Mouse (Mus musculus) inflammation-experienced regulatory T-cells, adult 6 months (primary cell): ENCODE data around the gene Unc5c. TPM values are rescaled to one million over a fixed set of nuclear protein-coding genes. Genes with fewer than 3 reads are reported as not detected.

Experiments
- ATAC-seq: one replicate; pipeline ENCODE4 v1.8.0; 2017
- polyA plus RNA-seq, 3 experiments: library from polyadenylated mRNA; unstranded; fragments of 100-300 nt; shearing (Covaris generic); gene quantifications; one replicate each; pipeline ENCODE4 v1.2.1; 2017

Unc5c gene
- polyA plus RNA-seq, 3 experiments from 2014 or later, result not detected

DNA sequence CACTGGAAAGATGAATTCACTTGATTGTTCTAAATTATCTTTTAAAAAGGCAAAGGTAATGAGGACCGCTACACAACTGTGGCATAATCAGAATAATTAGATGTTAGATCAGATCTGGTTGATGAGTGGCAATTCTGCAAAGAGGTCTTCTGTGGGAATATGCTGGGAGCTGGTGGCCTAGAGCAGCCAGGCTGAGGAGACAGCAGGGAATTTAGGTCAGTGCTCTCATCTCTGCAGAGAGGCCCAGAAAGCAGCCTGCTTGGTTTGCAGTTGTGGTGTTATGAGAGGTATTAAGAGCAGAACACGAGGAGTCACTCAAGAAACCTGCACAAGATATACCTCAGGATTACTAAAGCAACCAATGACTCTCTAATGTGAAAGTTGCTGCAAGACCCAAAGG, 133.9 kb downstream of the Unc5c start:
- ATAC-seq, result no peak

DNA sequence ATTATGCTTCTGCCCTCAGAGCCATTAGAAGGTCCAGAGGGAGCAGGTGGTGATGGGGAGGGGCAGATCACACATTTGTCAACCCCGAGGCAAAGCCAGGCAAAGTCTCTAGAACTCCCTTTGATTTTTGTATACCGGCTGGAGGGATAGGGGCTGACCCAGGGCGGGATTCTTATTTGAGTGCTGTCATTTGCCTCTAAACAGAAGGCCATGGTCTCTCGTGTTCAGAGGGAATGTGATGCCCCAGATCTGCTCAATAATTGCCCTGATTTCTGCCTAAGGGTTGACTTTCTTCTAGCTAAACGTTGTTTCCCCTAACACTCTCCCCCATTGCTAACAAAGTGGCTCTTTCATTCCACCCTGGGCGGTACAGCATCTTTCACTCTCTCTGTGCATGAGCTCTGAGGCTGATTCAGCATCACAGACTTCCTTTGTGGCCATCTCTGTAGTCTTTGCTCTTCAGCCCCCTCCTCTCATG, 136.1 kb downstream of the Unc5c start:
- ATAC-seq, result no peak

DNA sequence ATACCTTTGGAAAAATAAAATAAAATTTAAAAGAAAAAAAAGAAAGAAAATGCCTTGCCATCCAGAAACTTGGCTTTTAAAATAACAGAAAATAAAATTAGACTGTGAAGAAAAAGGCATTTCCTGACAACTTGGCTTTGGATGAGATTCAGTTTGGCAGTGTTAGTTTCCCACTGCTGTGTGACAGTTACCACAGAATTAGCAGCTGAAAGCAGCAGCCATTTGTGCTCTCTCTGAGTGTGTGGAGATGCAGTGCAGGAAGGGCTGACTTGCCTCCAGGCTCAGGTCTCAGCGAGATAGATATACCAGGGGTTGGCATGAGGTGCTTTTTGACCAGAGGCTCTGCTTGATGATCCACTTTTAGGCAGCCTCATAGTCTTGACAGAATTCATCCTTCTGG, 151.7 kb downstream of the Unc5c start:
- no peak for ATAC-seq

DNA sequence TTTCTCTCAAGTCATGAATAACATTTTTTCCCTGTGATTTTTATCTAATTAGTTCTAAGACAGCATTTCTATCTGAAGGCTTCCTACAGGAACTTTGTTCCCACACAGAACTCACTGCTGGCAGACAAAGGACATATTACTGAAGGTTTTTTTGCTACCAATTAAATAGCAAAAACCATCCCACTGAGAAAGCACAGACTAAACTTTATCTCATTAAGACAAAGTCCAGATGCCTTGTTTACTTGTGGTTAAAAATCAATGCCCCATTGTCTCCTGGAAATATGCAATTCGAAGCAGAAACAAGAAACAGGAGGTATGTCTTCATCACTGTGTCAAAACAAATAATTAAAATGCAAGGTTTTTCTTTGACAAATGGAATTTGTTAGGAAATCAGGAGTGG, 153.7 kb downstream of the Unc5c start:
- no peak for ATAC-seq

DNA sequence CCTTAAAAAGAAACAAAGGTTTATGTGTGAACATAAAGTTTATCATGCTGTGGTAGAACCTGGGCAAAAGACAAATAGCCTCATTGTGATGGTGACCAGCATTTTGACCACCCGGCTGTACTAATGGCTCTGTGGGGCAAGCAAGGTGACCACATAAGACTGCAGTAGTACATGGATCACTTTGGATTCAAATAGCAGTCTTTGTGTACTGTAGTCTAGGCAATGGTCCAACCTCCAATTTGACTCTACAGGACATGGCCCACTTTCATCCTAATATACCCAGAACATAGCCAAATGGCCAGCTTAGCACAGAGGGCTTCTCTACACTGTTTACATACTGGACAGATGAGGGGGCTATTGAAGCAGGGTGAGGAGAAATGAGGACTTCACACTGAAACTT, 156.5 kb downstream of the Unc5c start:
- no peak for ATAC-seq

DNA sequence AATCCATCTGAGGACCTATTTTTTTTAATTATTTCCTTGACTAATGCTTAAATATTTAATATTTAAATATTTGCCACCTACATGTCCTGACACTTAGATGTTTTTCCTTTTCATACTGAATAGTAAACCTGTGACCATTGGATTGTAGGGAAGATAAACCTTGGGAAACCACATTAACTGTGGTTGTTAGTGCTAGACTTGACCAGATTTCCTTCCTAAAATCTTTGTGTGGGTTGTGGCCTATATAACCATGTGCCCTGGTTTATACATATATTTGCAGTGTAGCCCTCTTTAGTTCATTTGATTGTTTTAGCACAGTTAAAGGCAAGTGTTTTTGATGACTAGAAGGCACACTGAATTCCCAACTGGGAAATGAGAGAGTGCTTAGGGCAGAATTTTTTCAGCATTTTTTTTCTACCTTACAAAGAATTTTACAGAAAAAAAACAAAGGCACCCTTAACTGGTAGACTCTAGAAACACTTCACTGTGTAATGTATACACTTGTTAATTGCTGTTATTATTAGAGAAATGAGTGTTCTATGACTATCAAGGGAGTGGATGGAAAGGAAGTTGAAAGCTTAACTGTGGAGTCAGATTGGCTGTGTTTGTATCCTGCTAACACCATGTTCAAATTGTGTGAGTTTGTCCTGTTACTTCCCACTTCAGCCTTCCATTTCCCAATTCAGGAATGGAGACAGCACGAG, 162.1 kb downstream of the Unc5c start:
- ATAC-seq, result no peak

DNA sequence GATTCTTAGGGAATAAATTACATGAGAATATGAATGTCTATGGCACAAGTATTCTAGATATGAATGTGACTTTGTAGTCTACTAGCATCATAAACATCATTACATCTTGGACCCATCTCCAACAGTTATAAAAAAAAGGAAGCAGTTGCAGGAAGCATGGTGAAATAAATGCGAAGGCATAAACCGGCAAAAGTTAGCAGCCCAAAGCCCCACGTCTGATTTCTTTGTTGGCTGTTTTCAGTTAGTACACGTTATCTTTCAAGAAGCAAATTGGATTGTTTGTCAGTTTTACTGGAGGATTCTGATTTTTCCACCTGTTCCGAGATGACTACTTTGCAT, 162.6 kb downstream of the Unc5c start:
- no peak for ATAC-seq

DNA sequence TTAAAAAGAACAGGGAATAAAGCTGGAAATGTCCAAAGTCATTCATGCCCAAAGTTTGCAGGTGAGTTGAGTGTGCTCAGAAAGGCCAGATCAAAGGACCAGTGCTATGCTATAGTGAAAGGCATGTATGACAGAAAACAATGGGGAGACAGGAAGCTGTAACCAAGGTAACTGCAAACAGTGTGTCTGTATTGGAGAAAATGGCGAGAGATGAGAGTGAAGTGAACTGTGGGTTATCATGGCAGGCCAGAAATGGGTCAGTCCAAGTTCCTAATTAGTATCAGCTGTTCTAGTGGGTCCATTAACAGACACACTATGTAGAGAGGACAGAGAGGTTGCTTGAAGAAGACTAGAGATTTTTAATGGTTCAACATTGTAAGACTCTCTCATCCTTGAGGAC, 164.4 kb downstream of the Unc5c start:
- no peak for ATAC-seq

DNA sequence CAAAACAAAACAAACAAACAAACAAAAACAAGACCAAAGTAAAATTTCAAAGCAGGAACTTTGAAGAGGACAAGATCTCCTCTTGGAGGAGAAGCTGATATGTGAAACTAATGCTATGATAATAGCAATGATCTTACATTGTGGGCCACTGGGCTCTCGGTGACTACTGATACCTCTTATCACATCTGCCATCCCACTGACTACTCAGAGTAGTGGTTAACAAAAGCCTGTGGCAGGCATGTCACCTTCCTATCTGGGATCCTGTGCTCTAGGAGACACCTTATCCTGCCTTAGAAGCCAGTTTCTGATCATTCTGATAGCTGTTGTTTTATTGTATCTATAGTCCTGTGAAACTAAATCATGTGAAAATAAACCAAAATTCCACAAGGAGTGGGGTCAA, 172.9 kb downstream of the Unc5c start:
- ATAC-seq, result no peak

DNA sequence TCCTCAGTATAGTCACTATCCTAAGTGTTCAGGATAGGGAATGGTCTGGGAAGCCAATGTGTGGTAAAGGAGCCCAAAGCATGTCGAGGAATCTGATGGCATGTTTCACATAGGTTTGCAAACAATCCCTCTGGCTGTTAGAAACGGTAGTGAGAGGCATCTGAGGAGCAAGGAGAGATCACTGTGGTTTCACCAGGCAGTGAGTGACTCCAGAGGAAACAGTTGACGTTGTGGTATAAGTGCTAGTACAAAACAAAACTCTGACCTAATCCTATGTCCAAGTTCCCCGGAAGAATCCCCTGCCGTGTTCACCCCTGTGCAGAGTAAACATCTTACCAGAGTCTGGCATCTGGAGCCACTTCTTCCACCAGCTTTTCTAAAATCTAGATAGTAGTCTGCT, 179.2 kb downstream of the Unc5c start:
- no peak for ATAC-seq

DNA sequence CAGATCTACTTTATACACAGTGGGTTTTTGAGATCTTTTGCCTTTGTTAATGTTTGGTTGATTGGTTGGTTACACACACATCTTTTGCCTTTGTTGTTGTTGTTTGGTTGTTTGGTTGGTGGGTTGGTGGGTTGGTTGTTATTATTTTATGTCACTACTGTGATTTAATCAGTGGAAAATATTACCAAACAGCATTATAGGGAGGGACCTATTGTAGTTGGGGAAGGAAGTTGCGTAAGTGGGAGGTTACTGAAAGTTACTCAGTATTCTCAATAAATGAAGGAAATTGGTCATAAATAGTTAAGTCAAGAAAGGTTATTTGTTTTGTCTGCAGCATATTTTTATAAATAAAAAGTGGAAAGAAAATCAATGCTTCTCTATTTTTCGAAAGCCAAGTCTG, 181.6 kb downstream of the Unc5c start:
- no peak for ATAC-seq

DNA sequence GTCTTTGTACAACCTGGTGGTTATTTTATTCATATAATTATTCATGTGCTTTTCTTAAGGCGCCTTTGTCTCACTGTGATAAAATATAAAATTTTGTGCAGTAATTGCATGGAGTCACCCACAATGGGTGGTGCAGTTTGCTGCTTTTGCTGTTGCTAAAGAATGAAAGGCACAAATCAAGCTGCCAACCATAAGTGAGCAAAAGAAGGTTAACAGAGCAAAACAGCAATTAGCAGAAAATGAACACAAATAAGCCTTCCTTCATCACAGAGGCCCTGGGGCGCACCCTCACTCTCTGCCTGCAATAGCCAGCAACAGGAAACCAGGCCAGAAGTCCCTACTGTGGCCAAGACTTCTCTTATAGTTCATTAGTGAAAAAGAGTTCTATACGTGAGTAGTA, 185.6 kb downstream of the Unc5c start:
- ATAC-seq, result no peak

DNA sequence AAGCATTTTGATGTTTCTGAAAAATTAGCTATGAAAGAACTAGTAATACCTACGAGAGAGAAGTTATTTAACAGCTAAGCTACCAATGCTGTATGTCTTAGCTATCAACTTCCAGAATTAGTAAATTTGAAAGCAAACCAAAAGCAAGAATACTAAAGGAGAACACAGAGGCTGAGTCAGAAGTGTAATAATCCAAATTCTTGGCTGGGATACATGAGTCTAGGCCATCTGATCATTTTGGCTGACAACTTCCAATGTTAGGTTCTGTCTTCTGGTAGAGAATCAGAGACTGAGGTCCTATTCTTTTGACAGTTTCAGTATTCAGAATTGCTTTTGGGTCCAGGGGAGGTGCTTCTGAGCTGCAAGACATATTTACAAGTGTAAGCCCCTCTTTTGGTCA, 188.9 kb downstream of the Unc5c start:
- ATAC-seq, result no peak

DNA sequence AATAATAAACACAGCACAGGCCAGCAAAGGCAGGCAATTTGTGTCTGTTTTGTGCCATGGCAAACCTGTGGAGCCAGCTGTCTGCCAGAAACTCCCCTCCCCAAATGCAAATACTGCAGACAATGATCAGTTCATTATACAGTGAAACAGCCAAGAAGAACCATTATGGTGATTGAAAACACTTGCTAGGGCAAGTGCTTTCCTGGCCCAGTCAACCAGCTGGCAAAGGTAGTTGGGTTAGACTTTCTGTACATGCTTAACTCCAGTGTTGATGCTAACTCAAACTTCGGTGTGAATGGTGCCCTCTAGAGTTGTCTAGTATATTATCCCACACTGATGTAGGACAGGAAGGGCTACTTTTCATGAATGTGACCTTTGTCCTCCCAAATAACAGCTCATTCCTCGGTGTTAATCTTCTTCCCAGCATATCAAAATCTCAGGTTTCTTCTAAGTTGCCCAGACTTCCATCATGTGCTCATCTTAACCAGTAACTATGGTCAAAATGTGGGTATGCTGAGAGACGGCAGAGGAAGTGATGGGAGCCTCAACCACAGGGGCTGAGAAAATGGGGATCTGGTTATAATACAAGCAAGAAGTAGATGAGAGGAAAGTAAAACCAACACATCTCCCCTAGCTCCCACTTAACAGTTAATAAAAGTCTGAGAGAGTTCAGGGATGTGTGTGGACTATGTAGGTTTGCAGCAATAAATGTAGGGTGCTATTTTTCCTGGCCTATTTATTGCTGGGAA, 194.2 kb downstream of the Unc5c start:
- ATAC-seq, result no peak

DNA sequence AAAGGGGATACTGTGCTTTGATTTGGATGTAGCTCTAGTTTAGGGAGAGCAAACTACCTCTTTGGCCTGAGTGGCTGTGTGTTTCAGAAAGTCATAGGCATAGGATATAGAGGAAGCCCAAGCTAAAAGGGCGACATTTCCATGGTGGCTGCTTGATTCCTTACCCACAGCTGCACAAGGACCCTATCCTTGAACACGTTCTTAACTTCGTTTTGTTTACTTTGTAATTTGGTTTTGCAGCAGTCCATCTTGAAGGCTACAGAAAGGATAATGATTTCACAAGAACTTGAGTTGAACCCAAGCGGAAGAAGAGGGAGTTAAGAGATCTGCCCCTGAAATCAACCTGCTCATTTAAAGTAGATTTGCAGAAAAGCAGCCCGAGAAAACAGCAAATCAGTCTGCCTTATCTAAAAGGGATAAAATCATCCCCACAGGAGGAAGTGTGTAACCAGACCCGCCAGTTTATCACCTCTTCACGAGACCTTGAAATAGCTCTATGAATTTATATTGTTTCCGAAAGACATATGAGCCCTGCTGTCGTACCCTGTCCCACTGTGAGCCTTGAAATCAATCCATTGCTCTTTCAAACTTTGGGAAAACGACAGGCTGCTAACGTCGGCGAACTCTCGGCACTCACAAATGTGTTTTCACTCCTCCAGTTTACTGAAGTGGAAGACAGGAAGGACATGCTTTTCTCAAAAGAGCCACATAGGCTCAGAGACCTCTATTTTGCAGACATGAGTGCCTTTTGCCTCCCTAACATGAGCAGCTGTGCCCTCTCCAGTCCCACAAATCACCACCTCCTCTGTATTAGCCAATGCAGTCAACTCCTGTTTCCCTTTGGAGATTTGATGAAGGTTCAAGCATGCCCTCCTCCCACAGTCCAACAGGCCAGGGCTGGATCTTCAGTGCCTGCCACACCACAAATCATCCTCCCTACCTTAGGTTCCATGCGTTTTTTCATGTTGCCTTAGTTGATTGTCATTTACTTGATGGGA, 195.3 kb downstream of the Unc5c start:
- no peak for ATAC-seq

DNA sequence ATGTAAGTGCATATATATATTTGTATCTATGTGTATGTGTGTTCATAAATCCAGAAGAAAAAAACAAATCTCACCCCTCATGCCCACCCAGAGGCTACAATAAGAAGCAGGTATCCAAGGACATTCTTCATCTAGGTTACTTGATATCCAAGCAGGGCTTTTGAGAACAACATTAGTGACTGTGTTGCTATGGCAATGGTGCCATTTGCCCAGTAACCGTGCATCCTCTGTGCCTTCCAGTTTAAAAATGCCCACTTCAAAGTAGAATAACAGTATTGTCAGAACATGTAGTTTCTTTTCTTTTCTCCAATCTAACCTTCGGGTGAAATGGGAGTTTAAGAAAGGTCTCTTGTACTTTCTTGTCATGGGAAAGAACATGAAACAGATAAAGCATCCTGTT, 224.1 kb downstream of the Unc5c start:
- no peak for ATAC-seq

DNA sequence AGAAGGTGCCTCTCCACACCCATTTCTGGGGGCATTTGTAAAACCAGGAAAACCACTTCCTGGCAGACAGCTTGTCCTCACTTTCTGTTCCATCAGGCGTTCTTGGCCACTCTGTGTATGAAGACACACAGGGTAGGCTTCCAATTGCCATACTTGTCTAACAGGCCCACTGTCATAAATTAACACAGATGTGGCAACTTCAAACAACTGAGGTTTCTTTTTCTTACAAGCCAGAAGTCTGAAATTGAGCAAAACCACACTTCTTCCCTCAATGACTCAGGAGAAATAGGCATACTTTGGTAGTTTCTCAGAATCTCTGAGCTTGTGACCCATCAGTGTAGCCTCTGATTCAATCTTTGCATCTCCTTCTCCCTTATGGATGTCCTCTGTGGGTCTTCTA, 225.7 kb downstream of the Unc5c start:
- ATAC-seq, result no peak

DNA sequence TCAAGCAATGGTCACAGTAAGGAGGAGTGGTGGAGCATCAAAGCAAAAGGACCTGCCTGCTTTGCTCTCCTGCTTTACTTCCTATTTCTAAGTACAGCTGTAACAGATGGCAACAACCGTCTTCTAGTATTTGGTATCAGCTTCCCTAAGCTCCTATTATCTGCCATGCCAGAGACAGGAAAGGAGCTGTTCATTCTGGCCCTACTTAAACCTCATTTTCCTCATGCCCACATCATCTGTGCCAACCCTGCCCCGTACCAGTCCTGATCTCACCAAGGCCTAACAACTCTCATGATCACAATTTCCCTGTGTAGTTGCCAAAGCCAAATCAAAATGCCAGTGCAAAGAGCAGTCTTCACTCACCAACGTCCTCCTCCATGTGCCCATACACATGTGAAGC, 226.4 kb downstream of the Unc5c start:
- no peak for ATAC-seq

DNA sequence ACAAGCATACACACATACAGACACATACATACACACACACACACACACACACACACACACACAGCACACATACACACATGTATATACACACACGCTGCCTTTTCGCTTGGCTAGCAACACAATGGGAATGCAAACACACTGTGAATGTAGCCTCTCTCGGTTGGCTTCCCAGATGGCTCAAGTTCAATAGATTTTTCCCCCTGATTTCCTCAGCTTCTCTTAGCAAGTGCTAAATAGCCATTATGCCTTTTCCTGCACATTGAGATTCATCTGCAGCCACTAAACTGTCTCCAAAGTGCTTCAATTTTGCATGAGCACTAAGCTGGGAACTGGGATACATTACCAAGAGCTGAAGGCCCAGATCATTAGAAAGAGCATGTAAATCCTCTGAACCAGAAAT, 226.8 kb downstream of the Unc5c start:
- no peak for ATAC-seq

DNA sequence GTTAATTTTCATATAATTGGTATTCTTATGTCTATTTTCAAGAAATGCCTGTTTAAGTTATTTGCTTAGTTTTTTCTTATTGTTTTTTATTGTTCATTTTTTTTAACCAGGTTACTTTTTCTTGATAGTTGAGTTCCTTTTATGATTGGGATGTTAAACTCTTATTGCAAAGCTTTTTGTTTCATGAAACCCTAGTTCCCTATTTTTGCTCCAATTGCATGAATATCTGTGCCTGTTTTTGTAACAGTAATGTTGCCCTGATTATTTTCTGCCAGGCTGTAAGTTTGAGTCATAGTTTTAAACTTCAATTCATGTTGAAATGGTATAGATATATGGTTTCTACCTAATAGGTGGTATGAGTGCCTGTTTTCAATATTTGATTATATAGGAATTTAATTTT, 234.2 kb downstream of the Unc5c start:
- no peak for ATAC-seq

DNA sequence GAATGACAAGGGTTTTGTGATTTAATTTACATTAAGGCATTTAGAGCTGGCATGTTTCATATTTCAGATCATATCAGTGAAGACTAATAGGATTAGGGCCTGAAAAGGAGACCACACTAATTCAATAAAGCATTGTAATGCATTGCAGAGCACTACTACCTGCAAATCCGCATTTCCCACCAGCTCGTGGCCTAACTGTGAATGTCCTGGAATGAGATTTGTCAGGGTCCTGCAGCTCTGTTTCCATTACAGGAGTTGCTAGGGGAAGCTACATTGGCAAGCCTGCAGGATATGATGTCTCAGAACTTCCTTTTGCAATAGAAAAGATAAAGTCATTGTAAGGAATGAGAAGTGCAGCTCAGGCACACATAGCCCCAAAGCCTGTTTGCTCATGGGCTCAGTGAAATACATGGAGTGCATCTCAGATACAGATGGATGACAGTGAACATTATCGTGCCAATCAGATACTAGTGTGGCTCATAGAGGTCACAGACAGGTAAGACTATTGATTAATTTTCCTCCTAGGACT, 236.4 kb downstream of the Unc5c start:
- no peak for ATAC-seq

DNA sequence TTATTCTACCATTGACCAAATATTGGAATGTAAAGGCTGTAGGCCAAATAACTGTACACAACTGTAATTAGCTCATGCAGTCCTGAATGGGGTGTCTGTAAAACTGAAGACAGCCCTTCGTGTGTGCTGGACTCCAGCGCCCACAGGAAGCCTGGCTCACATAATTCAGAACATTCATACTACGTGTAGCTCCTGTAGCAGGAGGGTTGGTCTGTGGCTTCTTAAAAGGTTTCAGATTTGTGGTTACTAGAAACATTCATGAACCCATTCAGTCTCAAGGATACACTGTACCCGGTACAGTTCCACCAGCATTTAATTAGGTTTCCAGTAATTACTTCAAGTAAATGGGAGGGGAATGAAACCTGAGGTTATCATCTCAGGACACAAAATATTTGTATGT, 246.6 kb downstream of the Unc5c start:
- no peak for ATAC-seq

DNA sequence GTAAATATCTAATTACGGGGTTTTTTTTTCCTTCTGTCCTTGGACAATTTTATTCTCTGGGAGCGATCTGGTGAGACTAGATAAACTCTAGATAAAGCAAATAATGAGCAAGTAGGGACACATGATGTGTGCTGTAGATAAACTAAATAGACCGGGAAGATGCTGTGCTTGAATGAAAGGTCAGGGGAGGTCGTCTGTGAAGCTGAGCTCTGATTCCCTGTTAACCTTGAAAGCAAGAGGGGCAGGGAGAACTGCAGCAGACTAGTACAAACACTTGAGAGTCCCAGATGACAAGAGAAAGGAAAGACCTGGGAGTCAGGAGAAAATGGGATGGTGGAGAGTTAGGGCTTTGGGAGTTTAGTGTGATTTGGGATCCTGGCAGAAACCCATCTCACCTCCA, 251.4 kb downstream of the Unc5c start:
- no peak for ATAC-seq
